ENCODE assay signal across 8 mouse cellular contexts in genomic region chr10:128518833-128519232, GRCm38 (mm10). TPM values are rescaled to one million over a fixed set of nuclear protein-coding genes. Genes with fewer than 3 reads are reported as not detected.
DNase-seq lines count a peak whose midpoint lies in the region; ATAC-seq and TF ChIP-seq lines count a peak whose summit lies in the region.
"Had no signal": no experiment of that assay in that cellular context is flagged by ENCODE, and none has a peak within 500 bp of the region (broad histone marks: within the 10 kb centered on the region; RNA-seq: fewer than 3 reads in every experiment).

No protein-coding gene starts in this region.

- H3K4me2 ChIP-seq in CH12.LX (ENCODE audit: insufficient read depth, low read depth, poor library complexity, severe bottlenecking): no peak overlapping the region
- H3K4me2 ChIP-seq in heart, embryonic 16.5 days (ENCODE audit: low read depth, low read length): no peak overlapping the region
- H3K4me2 ChIP-seq: stomach, embryonic 15.5 days had no signal

- ATAC-seq in heart, embryonic 16.5 days (replicated peaks; ENCODE audit: extremely low read depth, insufficient read depth, low FRiP score): 0 out of 2 replicates have a peak, but pooled peaks have one; percentile 9

- H3K9ac ChIP-seq in CH12.LX (ENCODE audit: insufficient read depth, low read depth): no peak overlapping the region
- no peak overlapping the region for H3K9ac ChIP-seq in heart, embryonic 16.5 days (ENCODE audit: low read length)
- H3K9ac ChIP-seq: stomach, embryonic 15.5 days had no signal

- in situ Hi-C loops in CH12.LX (cut with MboI; ENCODE audit: low pct_ligation_motif_present, low pct_unique_long_range_greater_than_20kb, low sequenced_read_pairs): no loop called here

- DNase-seq in layer of hippocampus, adult 2 months (ENCODE audit: low spot score in 2 of 2): peak in 1 of 2 experiments; percentile 60
- no peak for DNase-seq in layer of hippocampus, adult 9-10 months (ENCODE audit: low spot score)
- peak; percentile 31 for DNase-seq in CH12.LX (ENCODE audit: extremely low read depth)
- DNase-seq in ZHBTc4 (ENCODE audit: low read depth, low spot score): peak; percentile 75
- peak; percentile 76 for DNase-seq in lung, postnatal 10 days
- DNase-seq in urinary bladder, adult 18-20 months (ENCODE audit: low spot score in 2 of 2): no peak

- H3K4me3 ChIP-seq in layer of hippocampus, adult 2 months: no peak overlapping the region
- H3K4me3 ChIP-seq in CH12.LX (replicated peaks in 1 of 3; ENCODE audit: low read depth in 2 of 3, low read length in 2 of 3, poor library complexity in 1 of 3): no peak overlapping the region
- H3K4me3 ChIP-seq in heart, embryonic 16.5 days (ENCODE audit: low read length): no peak overlapping the region
- H3K4me3 ChIP-seq: stomach, embryonic 15.5 days had no signal

- H3K9me3 ChIP-seq in CH12.LX (replicated peaks; ENCODE audit: low read length): no peaks in the 10 kb centered on the region
- H3K9me3 ChIP-seq in heart, embryonic 16.5 days (replicated peaks; ENCODE audit: control insufficient read depth, low read length): no peaks in the 10 kb centered on the region
- H3K9me3 ChIP-seq: stomach, embryonic 15.5 days had no signal

- peak; percentile 78 for TF ChIP-seq CTCF in layer of hippocampus, adult 2 months (conservative IDR thresholded peaks at IDR 0.05)
- peak; percentile 13 to 71; a peak in 2 of 4 replicates for TF ChIP-seq CTCF in CH12.LX (conservative IDR thresholded peaks at IDR 0.05 in 1 of 2, IDR thresholded peaks at IDR 0.05 in 1 of 2; ENCODE audit: low read depth in 2 of 2, low read length in 2 of 2)

- 74% methylated on average over 7 of the region's 7 CpGs for WGBS in heart, embryonic 16.5 days

- peak; percentile 61 for TF ChIP-seq RAD21 in CH12.LX (IDR thresholded peaks at IDR 0.05; ENCODE audit: low read depth, low read length)

- no peaks in the 10 kb centered on the region for H3K4me1 ChIP-seq in CH12.LX (ENCODE audit: control insufficient read depth in 1 of 2, insufficient read depth in 2 of 2)
- H3K4me1 ChIP-seq in heart, embryonic 16.5 days (ENCODE audit: control insufficient read depth, insufficient read depth, low read length): peaks cover under 1% of the 10 kb centered on the region; the same call in 1 of the 2 replicates

- H3K27ac ChIP-seq in layer of hippocampus, adult 2 months: no peak overlapping the region
- H3K27ac ChIP-seq in CH12.LX (ENCODE audit: insufficient read depth, low read depth): no peak overlapping the region
- H3K27ac ChIP-seq in heart, embryonic 16.5 days (ENCODE audit: low read length): no peak overlapping the region
- H3K27ac ChIP-seq: stomach, embryonic 15.5 days had no signal

- no peak for TF ChIP-seq POLR2A in CH12.LX (IDR thresholded peaks at IDR 0.05; ENCODE audit: low read depth, low read length)

- no peaks in the 10 kb centered on the region for H3K27me3 ChIP-seq in CH12.LX (replicated peaks)
- no peaks in the 10 kb centered on the region for H3K27me3 ChIP-seq in heart, embryonic 16.5 days (ENCODE audit: control insufficient read depth, insufficient read depth, low read length)
- H3K27me3 ChIP-seq: stomach, embryonic 15.5 days had no signal

- dilution Hi-C loops in CH12.LX (cut with MboI; ENCODE audit: extremely low pct_ligation_motif_present, extremely low pct_unique_long_range_greater_than_20kb, low sequenced_read_pairs): no loop called here

- H3K79me2 ChIP-seq in CH12.LX (replicated peaks; ENCODE audit: control insufficient read depth, extremely low read depth, insufficient read depth, poor library complexity, severe bottlenecking): no peaks in the 10 kb centered on the region

- TF ChIP-seq EP300 in CH12.LX (IDR thresholded peaks at IDR 0.05; ENCODE audit: low read length): no peak

- H3K36me3 ChIP-seq in CH12.LX (replicated peaks in 1 of 2; ENCODE audit: control insufficient read depth in 1 of 2, insufficient read depth in 1 of 2, low read length in 1 of 2): peaks cover 72 to 82% of the 10 kb centered on the region in 2 experiments
- peaks cover 42% of the 10 kb centered on the region for H3K36me3 ChIP-seq in heart, embryonic 16.5 days (ENCODE audit: control insufficient read depth, insufficient read depth)

TF ChIP-seq in CH12.LX, 34 proteins besides CTCF, POLR2A, EP300 and RAD21:
- TF ChIP-seq USF1 (IDR thresholded peaks at IDR 0.05; ENCODE audit: low read depth, low read length) (no peak), MAX (IDR thresholded peaks at IDR 0.05; ENCODE audit: low read length) (0 out of 2 replicates have a peak, but pooled peaks have one; percentile 18), MYC (IDR thresholded peaks at IDR 0.05; ENCODE audit: low read depth, low read length) (peak; percentile 27; the same call in 1 of the 2 replicates), SMC3 (IDR thresholded peaks at IDR 0.05; ENCODE audit: low read depth, low read length) (peak; percentile 59)

RNA-seq across cellular contexts. Expression of gene Esyt1, which starts 6.8 kb away (rescaled TPM):
- 1 to 10 TPM; 5.5 TPM for total RNA-seq in layer of hippocampus, adult 2 months (2021)
- total RNA-seq in CH12.LX (2012; rRNA removed) (43.2 and 48.0 TPM in 2 replicates), CH12.LX (2014; rRNA removed) (20.2 and 20.6 TPM in 2 replicates)
- 33.0 and 38.2 TPM in 2 replicates for polyA plus RNA-seq in CH12.LX (2012; ENCODE audit: insufficient read length, low read depth)
- polyA plus RNA-seq in heart, embryonic 16.5 days (2015; fragmentation: Nextera tagmentation; extraction: Ambion mirVana): 22.5 and 25.7 TPM in 2 replicates

RNA-seq across cellular contexts. Expression of gene Myl6b, which starts 20.3 kb away (rescaled TPM):
- total RNA-seq in layer of hippocampus, adult 2 months (2021): 10 to 100 TPM; 18.5 to 21.1 TPM
- total RNA-seq in CH12.LX (2012; rRNA removed) (2.5 and 2.6 TPM in 2 replicates), CH12.LX (2014; rRNA removed) (0.39 and 1.1 TPM in 2 replicates)
- polyA plus RNA-seq in CH12.LX (2012; ENCODE audit: insufficient read length, low read depth): 3.2 and 3.9 TPM in 2 replicates
- polyA plus RNA-seq in heart, embryonic 16.5 days (2015; fragmentation: Nextera tagmentation; extraction: Ambion mirVana): 4.2 and 4.4 TPM in 2 replicates

RNA-seq across cellular contexts. Expression of gene Myl6, which starts 24.9 kb away (rescaled TPM):
- total RNA-seq in layer of hippocampus, adult 2 months (2021): 100 to 1,000 TPM; 519 to 544 TPM
- 555 and 601 TPM in 2 replicates for total RNA-seq in CH12.LX (2012; rRNA removed)
- total RNA-seq in CH12.LX (2014; rRNA removed): 560 and 610 TPM in 2 replicates
- polyA plus RNA-seq in CH12.LX (2012; ENCODE audit: insufficient read length, low read depth): 366 and 413 TPM in 2 replicates
- 945 and 1,125 TPM in 2 replicates for polyA plus RNA-seq in heart, embryonic 16.5 days (2015; fragmentation: Nextera tagmentation; extraction: Ambion mirVana)

RNA-seq across cellular contexts. Expression of gene Zc3h10, which starts 28.7 kb away (rescaled TPM):
- total RNA-seq in layer of hippocampus, adult 2 months (2021): 10 to 100 TPM; 12.2 to 14.3 TPM
- 19.9 and 20.9 TPM in 2 replicates for total RNA-seq in CH12.LX (2012; rRNA removed)
- 16.2 TPM in 2 replicates for total RNA-seq in CH12.LX (2014; rRNA removed)
- 14.4 and 14.6 TPM in 2 replicates for polyA plus RNA-seq in CH12.LX (2012; ENCODE audit: insufficient read length, low read depth)
- polyA plus RNA-seq in heart, embryonic 16.5 days (2015; fragmentation: Nextera tagmentation; extraction: Ambion mirVana): 8.4 and 9.5 TPM in 2 replicates

RNA-seq across cellular contexts. Expression of gene Rpl41, which starts 30.3 kb away (rescaled TPM):
- 1,000 to 10,000 TPM; 1,438 to 1,486 TPM for total RNA-seq in layer of hippocampus, adult 2 months (2021)
- 7,686 and 8,549 TPM in 2 replicates for total RNA-seq in CH12.LX (2012; rRNA removed)
- total RNA-seq in CH12.LX (2014; rRNA removed): 2,395 and 2,709 TPM in 2 replicates
- polyA plus RNA-seq in CH12.LX (2012; ENCODE audit: insufficient read length, low read depth): 6,293 and 8,065 TPM in 2 replicates
- 1,776 and 2,205 TPM in 2 replicates for polyA plus RNA-seq in heart, embryonic 16.5 days (2015; fragmentation: Nextera tagmentation; extraction: Ambion mirVana)

Comparison
In these comparisons a context has a peak if more than half of its experiments do, and no peak if none do; other contexts are left out.
1. DNase-seq: peak in CH12.LX (single experiment), ZHBTc4 (single experiment) and lung, postnatal 10 days (single experiment); none in layer of hippocampus, adult 9-10 months (single experiment) and urinary bladder, adult 18-20 months (0 of 2).
2. RNA of gene Myl6b, which starts 20.3 kb away (total RNA-seq): 18.5 to 21.1 TPM in layer of hippocampus, adult 2 months; 0.39 to 2.6 TPM in CH12.LX; every median in the first group is over 4 times any median in the second.